Mouse (Mus musculus): Measurements from ENCODE around the gene Cldn24. TPM values are rescaled to one million over a fixed set of nuclear protein-coding genes. Genes with fewer than 3 reads are reported as not detected.

Cldn24 gene
- polyA plus RNA-seq, 1 experiment, result not detected

- TF ChIP-seq POLR2A (IDR thresholded peaks at IDR 0.05; ENCODE audit: insufficient read depth, low read depth, low read length), result no peak
- TF ChIP-seq CTCF (IDR thresholded peaks at IDR 0.05; ENCODE audit: insufficient read depth, low read depth, low read length), result no peak
- Histone ChIP-seq H3K27ac (ENCODE audit: insufficient read depth, low read depth, low read length) (no peak overlapping the region), H3K4me3 (ENCODE audit: insufficient read depth, low read depth, low read length) (no peak overlapping the region), H3K4me1 (ENCODE audit: control insufficient read depth, insufficient read depth, low read length) (peaks cover 11% of the 10 kb centered on the region)
- WGBS, result 98% methylated on average over 6 of the region's 6 CpGs
Measured at GRCm38 (mm10) chr8:47847931-47848330, 26.0 kb downstream of the Cldn24 start.

GRCm38 (mm10) chr8:47849842-47850241 is 27.9 kb downstream of the Cldn24 start:
- 87% methylated on average over 8 of the region's 8 CpGs for WGBS
- TF ChIP-seq CTCF (IDR thresholded peaks at IDR 0.05; ENCODE audit: insufficient read depth, low read depth, low read length) (peak; percentile 49; the same call in 1 of the 2 replicates), POLR2A (IDR thresholded peaks at IDR 0.05; ENCODE audit: insufficient read depth, low read depth, low read length) (no peak)
- Histone ChIP-seq H3K4me1 (ENCODE audit: control insufficient read depth, insufficient read depth, low read length) (peaks cover 17% of the 10 kb centered on the region), H3K4me3 (ENCODE audit: insufficient read depth, low read depth, low read length) (no peak overlapping the region), H3K27ac (ENCODE audit: insufficient read depth, low read depth, low read length) (no peak overlapping the region)

GRCm38 (mm10) chr8:47851824-47852502 is 30.0 kb downstream of the Cldn24 start:
- H3K4me1 ChIP-seq (ENCODE audit: control insufficient read depth, insufficient read depth, low read length), result peaks cover 17% of the 10 kb centered on the region
- TF ChIP-seq CTCF (IDR thresholded peaks at IDR 0.05; ENCODE audit: insufficient read depth, low read depth, low read length) (no peak), POLR2A (IDR thresholded peaks at IDR 0.05; ENCODE audit: insufficient read depth, low read depth, low read length) (no peak)
- peak overlapping the region; percentile 1; the same call in 1 of the 2 replicates for H3K27ac ChIP-seq (ENCODE audit: insufficient read depth, low read depth, low read length)
- peak overlapping the region; percentile 5; the same call in 1 of the 2 replicates for H3K4me3 ChIP-seq (ENCODE audit: insufficient read depth, low read depth, low read length)
- 51% methylated on average over 12 of the region's 12 CpGs for WGBS

GRCm38 (mm10) chr8:47852737-47853136 is 30.8 kb downstream of the Cldn24 start:
- 56% methylated on average over 5 of the region's 5 CpGs for WGBS
- H3K4me1 ChIP-seq (ENCODE audit: control insufficient read depth, insufficient read depth, low read length), result peaks cover 17% of the 10 kb centered on the region
- TF ChIP-seq CTCF (IDR thresholded peaks at IDR 0.05; ENCODE audit: insufficient read depth, low read depth, low read length), result no peak
- TF ChIP-seq POLR2A (IDR thresholded peaks at IDR 0.05; ENCODE audit: insufficient read depth, low read depth, low read length), result no peak
- no peak overlapping the region for H3K4me3 ChIP-seq (ENCODE audit: insufficient read depth, low read depth, low read length)
- H3K27ac ChIP-seq (ENCODE audit: insufficient read depth, low read depth, low read length), result no peak overlapping the region

- 81% methylated on average over 5 of the region's 5 CpGs for WGBS
- TF ChIP-seq CTCF (IDR thresholded peaks at IDR 0.05; ENCODE audit: insufficient read depth, low read depth, low read length), result no peak
- TF ChIP-seq POLR2A (IDR thresholded peaks at IDR 0.05; ENCODE audit: insufficient read depth, low read depth, low read length), result no peak
- peaks cover 17% of the 10 kb centered on the region for H3K4me1 ChIP-seq (ENCODE audit: control insufficient read depth, insufficient read depth, low read length)
Measured at GRCm38 (mm10) chr8:47853356-47853755, 31.4 kb downstream of the Cldn24 start.

GRCm38 (mm10) chr8:47859259-47859658 is 37.3 kb downstream of the Cldn24 start:
- no peak overlapping the region for H3K4me3 ChIP-seq (ENCODE audit: insufficient read depth, low read depth, low read length)
- WGBS, result 86% methylated on average over 12 of the region's 12 CpGs
- H3K27ac ChIP-seq (ENCODE audit: insufficient read depth, low read depth, low read length), result no peak overlapping the region
- H3K4me1 ChIP-seq (ENCODE audit: control insufficient read depth, insufficient read depth, low read length), result no peaks in the 10 kb centered on the region
- TF ChIP-seq CTCF (IDR thresholded peaks at IDR 0.05; ENCODE audit: insufficient read depth, low read depth, low read length), result no peak
- no peak for TF ChIP-seq POLR2A (IDR thresholded peaks at IDR 0.05; ENCODE audit: insufficient read depth, low read depth, low read length)

More at GRCm38 (mm10) chr8:47853356-47853755, 31.4 kb downstream of the Cldn24 start:
- Histone ChIP-seq H3K27ac (ENCODE audit: insufficient read depth, low read depth, low read length) (no peak overlapping the region), H3K4me3 (ENCODE audit: insufficient read depth, low read depth, low read length) (no peak overlapping the region)

- no peak overlapping the region for H3K27ac ChIP-seq (ENCODE audit: insufficient read depth, low read depth, low read length)
- no peak overlapping the region for H3K4me3 ChIP-seq (ENCODE audit: insufficient read depth, low read depth, low read length)
- 88% methylated on average over 8 of the region's 8 CpGs for WGBS
- H3K4me1 ChIP-seq (ENCODE audit: control insufficient read depth, insufficient read depth, low read length), result no peaks in the 10 kb centered on the region
- TF ChIP-seq POLR2A (IDR thresholded peaks at IDR 0.05; ENCODE audit: insufficient read depth, low read depth, low read length) (no peak), CTCF (IDR thresholded peaks at IDR 0.05; ENCODE audit: insufficient read depth, low read depth, low read length) (no peak)
Measured at GRCm38 (mm10) chr8:47866568-47866967, 44.6 kb downstream of the Cldn24 start.

GRCm38 (mm10) chr8:47867067-47867466 is 45.1 kb downstream of the Cldn24 start:
- WGBS, result 18% methylated on average over 8 of the region's 8 CpGs
- TF ChIP-seq CTCF (IDR thresholded peaks at IDR 0.05; ENCODE audit: insufficient read depth, low read depth, low read length), result peak; percentile 95
- TF ChIP-seq POLR2A (IDR thresholded peaks at IDR 0.05; ENCODE audit: insufficient read depth, low read depth, low read length), result no peak
- no peak overlapping the region for H3K4me3 ChIP-seq (ENCODE audit: insufficient read depth, low read depth, low read length)
- no peak overlapping the region for H3K27ac ChIP-seq (ENCODE audit: insufficient read depth, low read depth, low read length)
- no peaks in the 10 kb centered on the region for H3K4me1 ChIP-seq (ENCODE audit: control insufficient read depth, insufficient read depth, low read length)

Other genes with a start within 250 kb of the Cldn24 start
- not detected in 2 replicates for gene Ing2, start 146.6 kb upstream of the Cldn24 start, polyA plus RNA-seq (2012; ENCODE audit: insufficient read depth, insufficient read length, low replicate concordance, missing spikeins)
- not detected in 2 replicates for gene Cdkn2aip, start 108.2 kb upstream of the Cldn24 start, polyA plus RNA-seq (2012; ENCODE audit: insufficient read depth, insufficient read length, low replicate concordance, missing spikeins)
- gene Cldn22, start 2.3 kb downstream of the Cldn24 start, polyA plus RNA-seq (2012; ENCODE audit: insufficient read depth, insufficient read length, low replicate concordance, missing spikeins), result not detected in 2 replicates
- not detected in 2 replicates for gene Wwc2, start 168.8 kb downstream of the Cldn24 start, polyA plus RNA-seq (2012; ENCODE audit: insufficient read depth, insufficient read length, low replicate concordance, missing spikeins)

All from olfactory bulb, adult 2 months (tissue).